Mouse (Mus musculus) limb, embryonic 10.5 days (tissue): Measurements from ENCODE around the gene Kif18b. TPM values are rescaled to one million over a fixed set of nuclear protein-coding genes. Genes with fewer than 3 reads are reported as not detected.
A peak's percentile ranks its signal among the peaks of the same experiment; 100 is the strongest.

ENCODE experiments used
- DNase-seq: peaks from one replicate; pipeline ENCODE4 v3.0.0-alpha.2; 2017; ENCODE audit warnings: low spot score
- H3K27ac ChIP-seq: fragments of 300-500 bp; sonication (generic); 2 replicates; pipeline ENCODE4 v1.5.1; 2016; ENCODE audit warnings: mild to moderate bottlenecking
- H3K27me3 ChIP-seq: fragments of 300-500 bp; sonication (generic); 2 replicates; pipeline ENCODE4 v1.6.1; 2016; ENCODE audit warnings: low read depth, mild to moderate bottlenecking; ENCODE audit not compliant: poor library complexity, severe bottlenecking
- H3K36me3 ChIP-seq: fragments of 300-500 bp; sonication (generic); 2 replicates; pipeline ENCODE4 v1.6.1; 2016; ENCODE audit warnings: mild to moderate bottlenecking, moderate library complexity
- H3K4me1 ChIP-seq: fragments of 300-500 bp; sonication (generic); 2 replicates; pipeline ENCODE4 v1.6.1; 2016
- H3K4me3 ChIP-seq: fragments of 300-500 bp; sonication (generic); 2 replicates; pipeline ENCODE4 v1.5.1; 2016; ENCODE audit warnings: mild to moderate bottlenecking, moderate library complexity
- H3K9me3 ChIP-seq: fragments of 300-500 bp; sonication (generic); replicated peaks from 2 replicates; pipeline ENCODE4 v1.6.1; 2016; ENCODE audit warnings: mild to moderate bottlenecking
- WGBS: fragments of 180-500 bp; shearing (Covaris S2); methylation state at CpG from one replicate; pipeline ENCODE4 v1.1.7; 2016; 5-methylcytosine and 5-hydroxymethylcytosine counted together
- polyA plus RNA-seq: library from polyadenylated mRNA; unstranded; fragments of >200 nt; fragmentation: Nextera tagmentation; extraction: Ambion mirVana; gene quantifications from 2 replicates; pipeline ENCODE4 v1.2.1, GENCODE M21; 2016

The Kif18b gene
- polyA plus RNA-seq, 1 experiment from 2014 or later: 18.4 TPM

DNA sequence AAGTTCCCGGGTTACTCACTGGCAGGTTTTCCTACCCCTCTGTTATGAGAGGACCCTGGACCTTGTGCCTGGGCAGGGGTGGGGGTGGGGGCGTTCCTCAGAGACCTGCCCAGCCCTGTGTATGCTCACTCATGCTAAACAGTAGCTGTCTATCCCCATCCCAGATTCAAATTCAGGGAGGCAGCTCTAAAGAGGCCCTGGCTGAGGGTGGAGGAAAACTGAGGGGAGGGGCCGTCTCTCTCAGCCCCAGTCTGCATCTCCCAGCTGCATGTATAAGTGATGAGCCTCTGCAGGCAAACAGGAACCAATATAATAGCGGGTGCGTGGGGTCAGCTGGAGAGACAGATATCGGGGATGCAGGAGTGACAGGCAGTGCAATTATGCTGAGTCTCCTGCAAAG is 28.0 kb upstream of the Kif18b start:
- no peak overlapping the region for H3K27ac ChIP-seq
- H3K36me3 ChIP-seq: no peaks in the 10 kb centered on the region
- H3K4me1 ChIP-seq: peaks cover 16% of the 10 kb centered on the region
- H3K4me3 ChIP-seq: no peak overlapping the region
- WGBS: 44% methylated on average over 6 of the region's 6 CpGs
- H3K9me3 ChIP-seq: no peaks in the 10 kb centered on the region
- peaks cover 90% of the 10 kb centered on the region for H3K27me3 ChIP-seq
- DNase-seq: no peak

DNA sequence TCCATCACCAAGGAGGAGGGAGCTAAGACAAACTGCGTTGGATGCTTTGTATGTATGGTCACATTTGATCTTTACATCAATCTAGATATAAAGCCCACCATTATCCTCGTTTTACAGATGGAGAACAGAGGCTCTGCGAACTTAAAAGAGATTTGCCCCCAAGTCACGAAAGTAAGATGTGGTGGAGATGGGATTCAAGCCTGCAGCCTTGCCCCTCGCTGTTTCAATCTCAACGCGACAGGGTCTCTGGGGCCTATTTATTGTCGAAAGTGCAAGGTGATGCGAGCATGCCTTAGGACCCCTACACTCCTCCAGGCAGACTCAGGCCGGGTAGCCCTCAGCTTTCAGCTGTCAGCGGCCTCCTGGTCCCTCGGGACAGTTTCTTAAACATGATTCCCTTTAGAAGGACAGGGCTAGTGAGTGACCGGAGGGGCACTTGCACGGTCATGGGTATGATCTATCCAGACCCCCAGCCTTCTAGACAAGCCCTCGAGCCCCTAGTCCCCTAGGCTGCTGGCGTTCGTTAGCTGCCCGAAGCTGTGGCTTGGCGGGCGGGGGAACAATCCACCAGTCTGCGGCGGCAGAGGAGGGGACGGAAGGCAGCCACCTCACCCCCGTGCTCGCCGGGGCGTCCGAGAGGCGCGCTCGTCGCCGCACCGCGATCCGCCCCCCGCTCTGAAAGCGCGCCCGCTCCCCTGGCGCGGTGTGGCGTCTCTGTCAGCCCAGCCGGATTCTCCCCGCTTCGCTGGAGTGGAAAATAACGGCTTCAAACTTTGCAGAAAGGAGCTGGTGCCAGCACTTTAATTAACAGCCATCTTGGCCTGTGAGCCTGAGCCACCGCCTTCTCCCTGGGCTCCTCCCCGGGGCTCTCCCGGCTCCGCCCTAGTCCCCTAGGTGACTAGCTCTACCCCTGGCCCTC is 23.4 kb upstream of the Kif18b start:
- peaks cover 44% of the 10 kb centered on the region for H3K4me1 ChIP-seq
- peaks cover 100% of the 10 kb centered on the region for H3K27me3 ChIP-seq
- peak; percentile 64 for DNase-seq
- peak overlapping the region; percentile 61 for H3K4me3 ChIP-seq
- no peaks in the 10 kb centered on the region for H3K9me3 ChIP-seq
- no peaks in the 10 kb centered on the region for H3K36me3 ChIP-seq
- H3K27ac ChIP-seq: peak overlapping the region; percentile 65; the same call in 1 of the 2 replicates
- under 1% methylated on average over 51 of the region's 51 CpGs for WGBS

DNA sequence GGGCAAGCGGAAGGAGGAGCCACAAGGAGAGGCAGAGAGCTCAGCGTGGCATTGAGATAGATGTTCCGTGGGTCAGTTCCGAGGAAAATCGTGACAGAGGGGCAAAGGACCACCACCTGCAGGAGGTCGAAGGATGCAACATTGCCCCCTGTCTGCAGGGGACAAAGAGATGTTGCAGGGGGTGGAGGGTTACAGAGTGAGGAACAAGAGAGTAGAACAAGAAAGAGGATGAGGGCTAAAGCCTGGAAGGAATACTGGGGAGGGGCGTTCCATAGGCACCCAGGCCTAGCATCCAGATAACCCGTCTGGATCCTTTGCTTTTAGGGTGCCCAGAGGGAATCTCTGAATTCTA is 22.0 kb upstream of the Kif18b start:
- H3K4me3 ChIP-seq: peak overlapping the region; percentile 50
- peaks cover 42% of the 10 kb centered on the region for H3K4me1 ChIP-seq
- H3K27me3 ChIP-seq: peaks cover 100% of the 10 kb centered on the region
- no peak for DNase-seq
- 5% methylated on average over 8 of the region's 8 CpGs for WGBS
- no peaks in the 10 kb centered on the region for H3K9me3 ChIP-seq
- H3K36me3 ChIP-seq: no peaks in the 10 kb centered on the region
- no peak overlapping the region; the same call in 1 of the 2 replicates for H3K27ac ChIP-seq

DNA sequence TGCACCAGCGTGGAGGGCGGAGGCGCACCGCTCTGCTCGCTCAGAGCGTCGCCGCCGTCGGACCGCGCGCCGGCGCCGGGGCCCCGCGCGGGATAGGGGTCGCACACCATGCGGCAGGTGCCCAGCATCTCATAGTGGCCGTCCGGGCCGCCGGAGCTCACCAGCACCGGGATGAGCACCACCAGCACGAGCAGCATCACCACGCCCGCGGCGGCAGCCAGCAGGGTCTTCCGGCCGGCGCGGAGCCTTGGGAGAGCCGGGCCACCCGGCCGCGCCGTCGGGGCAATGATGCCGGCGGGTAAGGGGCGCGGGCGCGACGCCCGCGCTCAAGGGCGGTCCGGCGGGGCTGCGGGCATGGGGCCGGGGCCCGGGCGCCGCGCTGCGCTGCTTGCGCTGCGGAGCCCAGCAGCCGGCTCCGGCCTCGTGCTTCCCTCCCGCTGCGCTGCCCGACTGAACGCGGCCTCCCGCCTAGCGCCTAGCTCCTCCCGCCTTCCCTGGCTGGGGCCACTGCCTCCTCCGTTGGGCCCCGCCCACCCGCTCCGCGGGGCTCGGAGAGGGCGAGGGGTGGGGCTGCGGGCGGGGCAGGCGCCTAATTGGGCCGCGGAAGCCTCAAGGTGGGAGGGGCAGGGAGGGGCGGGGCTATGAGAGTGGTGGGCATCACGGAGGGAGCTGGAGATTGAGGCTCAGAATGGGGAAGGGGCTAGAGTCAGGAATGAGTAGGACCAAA is 21.5 kb upstream of the Kif18b start, which contains the start of gene C1ql1:
Gene C1ql1 (minus strand): TSS at position 424 of the 727 bp plus-strand sequence.
- Histone ChIP-seq H3K27ac (peak within 1 kb of the TSS; percentile 79), H3K27me3 (peaks cover 100% of the 10 kb centered on the region), H3K4me1 (peaks cover 42% of the 10 kb centered on the region), H3K9me3 (no peaks in the 10 kb centered on the region), H3K4me3 (peak within 1 kb of the TSS; percentile 50), H3K36me3 (no peaks in the 10 kb centered on the region)
- peak; percentile 91 for DNase-seq
- WGBS: 1% methylated on average over 87 of the region's 87 CpGs

DNA sequence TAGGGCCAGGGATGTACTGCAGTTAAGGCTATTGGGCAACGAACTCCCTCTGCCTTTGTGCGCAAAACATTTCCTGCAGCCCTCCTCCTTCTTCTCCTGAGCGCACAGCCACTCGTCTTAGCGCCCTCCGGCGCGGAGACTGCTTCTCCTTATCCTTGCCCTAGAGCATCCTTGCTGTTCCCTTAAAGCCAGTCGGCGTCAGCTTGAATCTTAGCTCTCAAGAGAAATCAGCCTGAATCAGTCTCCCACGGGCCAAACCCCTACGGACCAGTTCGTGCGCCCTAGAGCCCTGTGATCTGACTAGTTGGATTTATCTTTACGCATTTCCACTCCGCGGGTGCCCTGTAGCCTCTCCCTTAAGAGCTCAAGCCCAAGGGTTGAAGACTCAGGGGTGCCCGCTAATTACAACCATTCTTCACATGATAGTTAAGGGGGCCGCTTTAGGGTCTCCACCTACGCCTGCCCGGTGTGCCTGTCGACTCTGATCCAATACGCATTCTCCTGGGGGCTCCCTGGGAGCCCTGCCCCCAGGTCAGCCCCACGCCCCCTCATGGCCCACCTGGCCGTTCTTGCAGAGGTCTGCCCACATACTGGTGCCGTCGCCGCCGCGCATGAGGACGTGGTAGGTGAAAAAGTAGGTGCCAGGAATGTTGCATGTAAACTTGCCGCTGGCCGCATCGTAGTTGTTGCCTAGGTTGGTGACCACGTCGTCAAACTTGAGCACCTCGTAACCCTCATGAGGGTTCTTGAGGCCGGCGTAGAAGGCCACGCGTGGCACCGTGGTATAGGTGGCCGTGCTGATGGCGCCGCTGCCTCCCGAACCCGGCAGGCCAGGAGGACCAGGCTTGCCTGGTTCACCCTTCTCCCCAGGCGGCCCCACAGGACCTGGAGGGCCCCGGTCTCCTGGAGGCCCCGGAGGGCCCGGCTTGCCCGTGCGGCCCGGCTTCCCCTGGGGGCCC is 20.7 kb upstream of the Kif18b start:
- 4% methylated on average over 54 of the region's 54 CpGs for WGBS
- Histone ChIP-seq H3K4me3 (peak overlapping the region; percentile 50), H3K27ac (peak overlapping the region; percentile 79; the same call in 1 of the 2 replicates), H3K36me3 (no peaks in the 10 kb centered on the region), H3K27me3 (peaks cover 100% of the 10 kb centered on the region), H3K9me3 (no peaks in the 10 kb centered on the region), H3K4me1 (peaks cover 42% of the 10 kb centered on the region)
- DNase-seq: peak; percentile 50

DNA sequence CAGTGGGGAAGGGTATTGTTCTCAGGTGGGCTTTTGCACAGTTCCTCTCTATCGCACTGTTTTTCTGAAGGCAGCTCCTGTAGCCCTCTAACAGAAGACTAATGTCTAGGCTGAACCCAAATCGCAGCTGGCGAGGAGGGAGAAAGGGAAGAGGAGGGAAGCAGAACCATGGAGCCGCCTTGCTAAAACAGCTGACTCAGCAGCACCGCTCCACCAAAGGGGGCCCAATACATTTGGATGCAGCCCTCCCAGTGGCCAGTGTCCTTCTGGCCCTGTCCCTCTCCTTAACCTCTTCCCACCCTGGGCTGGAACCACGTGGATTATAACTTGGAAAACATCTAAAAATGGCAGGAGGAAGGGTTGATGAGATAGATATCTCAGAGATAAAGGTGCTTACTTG is 16.3 kb upstream of the Kif18b start:
- Histone ChIP-seq H3K36me3 (no peaks in the 10 kb centered on the region), H3K27me3 (peaks cover 100% of the 10 kb centered on the region), H3K4me3 (no peak overlapping the region), H3K9me3 (no peaks in the 10 kb centered on the region), H3K4me1 (peaks cover 45% of the 10 kb centered on the region), H3K27ac (no peak overlapping the region)
- WGBS: 68% methylated on average over 6 of the region's 6 CpGs
- DNase-seq: no peak

DNA sequence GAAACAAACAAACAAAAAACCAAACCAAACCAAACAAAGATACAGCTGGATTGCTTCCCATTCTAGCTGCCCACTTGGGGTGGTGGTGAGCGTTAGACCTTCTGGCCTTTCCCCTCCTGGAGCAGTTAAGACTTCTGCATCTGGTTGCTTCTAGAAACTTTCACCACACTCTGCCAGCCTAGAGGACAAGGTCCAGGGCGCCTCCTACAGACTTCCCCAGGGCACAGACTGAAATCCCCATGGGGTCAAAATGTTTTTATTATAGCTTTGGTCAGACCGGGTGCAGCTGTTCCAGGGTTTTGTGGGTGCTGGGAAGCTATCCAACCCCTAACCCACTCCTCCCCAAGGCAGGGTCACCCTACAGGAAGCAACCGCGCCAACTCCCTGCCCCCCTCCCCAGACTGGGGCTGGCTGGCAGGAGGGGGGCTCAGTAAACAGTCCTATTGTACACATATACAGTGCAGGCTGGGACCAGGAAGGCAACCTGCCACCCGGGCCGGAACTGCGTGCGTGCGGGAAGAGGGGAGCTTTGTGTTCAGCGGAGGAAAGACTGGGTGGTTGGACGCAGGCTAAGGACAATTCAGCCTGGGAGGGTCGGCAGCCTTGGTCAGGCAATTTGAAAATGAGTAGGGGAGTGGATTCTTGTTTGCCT is 14.2 kb upstream of the Kif18b start:
- H3K9me3 ChIP-seq: no peaks in the 10 kb centered on the region
- H3K36me3 ChIP-seq: no peaks in the 10 kb centered on the region
- H3K4me1 ChIP-seq: peaks cover 37% of the 10 kb centered on the region
- WGBS: 49% methylated on average over 13 of the region's 13 CpGs
- peak overlapping the region; percentile 7; the same call in 1 of the 2 replicates for H3K4me3 ChIP-seq
- peak overlapping the region; percentile 61; the same call in 1 of the 2 replicates for H3K27ac ChIP-seq
- peaks cover 90% of the 10 kb centered on the region for H3K27me3 ChIP-seq
- DNase-seq: no peak

DNA sequence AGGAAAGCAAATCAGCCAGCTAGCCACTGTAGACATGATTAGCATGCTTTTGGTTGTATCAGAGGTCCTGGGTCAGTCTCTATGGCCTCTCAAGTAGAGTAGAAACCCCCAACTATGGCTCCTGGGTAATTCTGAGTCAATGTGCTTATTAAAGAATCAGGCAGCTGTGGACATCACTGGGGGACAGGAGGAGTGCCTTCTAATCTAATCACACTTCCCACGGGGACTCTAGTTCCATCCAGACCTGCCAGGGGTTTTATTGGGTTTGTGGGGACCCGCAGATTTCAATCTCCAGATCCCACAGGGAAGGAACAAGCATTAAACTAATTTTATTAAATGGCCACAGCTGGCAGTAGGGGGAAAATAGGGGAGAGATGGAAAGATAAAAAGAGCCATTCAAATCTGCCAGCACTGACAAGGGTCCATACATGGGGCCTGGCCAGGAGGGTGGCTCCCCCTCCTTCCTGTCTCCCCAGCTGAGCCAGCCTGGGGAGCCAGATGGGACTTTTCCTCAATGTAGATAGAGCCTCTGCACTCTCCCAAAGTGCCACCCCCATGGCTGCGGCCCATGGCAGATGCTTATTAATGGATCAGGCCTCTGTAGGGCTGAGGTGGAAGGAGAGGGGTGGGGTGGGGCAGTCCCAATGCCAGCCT is 12.7 kb upstream of the Kif18b start:
- no peak overlapping the region for H3K27ac ChIP-seq
- H3K27me3 ChIP-seq: peaks cover 84% of the 10 kb centered on the region
- peaks cover 37% of the 10 kb centered on the region for H3K4me1 ChIP-seq

DNA sequence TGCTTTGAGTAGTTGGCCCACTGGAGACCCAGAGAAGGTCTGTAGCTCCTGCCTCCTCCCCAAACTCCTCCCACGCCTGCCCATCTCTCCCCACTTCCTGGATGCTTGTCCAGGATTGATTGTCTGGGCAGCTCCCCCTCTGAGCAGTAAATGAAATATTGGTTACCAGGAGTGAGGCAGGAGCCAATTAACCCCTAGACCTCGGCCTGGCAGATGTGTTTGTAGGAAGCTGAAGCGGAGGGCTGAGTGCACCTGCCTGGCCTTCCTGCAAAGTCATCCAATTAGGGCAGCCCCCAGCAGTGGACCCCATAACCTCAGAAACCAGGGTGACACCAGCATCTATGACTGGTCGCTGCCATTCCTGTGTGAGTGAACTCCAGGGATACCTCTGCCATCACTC is 11.3 kb upstream of the Kif18b start:
- Histone ChIP-seq H3K36me3 (no peaks in the 10 kb centered on the region), H3K27ac (no peak overlapping the region; the same call in 1 of the 2 replicates), H3K27me3 (peaks cover 72% of the 10 kb centered on the region), H3K9me3 (no peaks in the 10 kb centered on the region), H3K4me3 (no peak overlapping the region; the same call in 1 of the 2 replicates), H3K4me1 (peaks cover 37% of the 10 kb centered on the region)
- DNase-seq: peak; percentile 45
- 19% methylated on average over 4 of the region's 4 CpGs for WGBS

More for the DNA sequence above, 12.7 kb upstream of the Kif18b start:
- 79% methylated on average over 3 of the region's 3 CpGs for WGBS
- DNase-seq: no peak
- no peaks in the 10 kb centered on the region for H3K36me3 ChIP-seq
- H3K4me3 ChIP-seq: no peak overlapping the region
- H3K9me3 ChIP-seq: no peaks in the 10 kb centered on the region

DNA sequence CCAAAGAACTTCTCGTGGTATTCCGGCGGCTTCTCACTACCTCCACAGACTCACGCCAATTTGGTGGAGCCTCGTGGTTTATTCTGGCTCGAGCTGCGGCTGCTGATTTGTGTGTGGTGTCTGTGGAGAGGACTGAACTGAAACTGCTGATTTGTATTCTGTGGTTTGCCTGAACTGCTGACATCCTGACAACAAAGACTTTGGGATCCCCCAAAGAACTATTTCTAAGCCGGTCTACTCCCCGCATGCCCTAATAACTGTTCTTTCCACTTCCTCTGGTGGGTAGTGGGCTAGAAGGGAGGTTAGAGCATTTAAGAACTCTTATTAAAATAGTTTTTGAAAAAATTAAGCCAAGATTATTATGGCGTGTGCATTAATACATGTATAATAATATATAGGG is 5.7 kb upstream of the Kif18b start:
- Histone ChIP-seq H3K36me3 (no peaks in the 10 kb centered on the region), H3K4me3 (no peak overlapping the region), H3K9me3 (no peaks in the 10 kb centered on the region), H3K27ac (no peak overlapping the region), H3K4me1 (peaks cover 3% of the 10 kb centered on the region), H3K27me3 (peaks cover 22% of the 10 kb centered on the region)
- no peak for DNase-seq
- 95% methylated on average over 10 of the region's 10 CpGs for WGBS

DNA sequence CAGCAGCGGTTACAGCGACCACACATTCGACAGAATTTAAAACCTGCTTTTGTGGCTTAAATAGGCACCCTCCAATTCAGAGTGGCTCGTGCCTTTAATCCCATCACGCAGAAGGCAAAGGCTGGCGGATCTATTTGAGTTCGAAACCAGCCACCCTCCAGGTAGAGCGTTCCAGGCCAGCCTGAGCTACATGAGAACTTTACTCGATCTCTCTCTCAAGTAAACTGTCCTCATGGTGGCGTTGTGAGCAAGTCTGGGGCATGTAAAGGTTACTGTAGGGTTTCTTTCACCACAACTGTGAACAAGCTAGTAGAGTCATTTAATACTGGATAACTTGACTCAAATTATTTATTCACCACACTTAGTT is 410 bp upstream of the Kif18b start:
- H3K36me3 ChIP-seq: peaks cover 27% of the 10 kb centered on the region
- H3K4me1 ChIP-seq: peaks cover 35% of the 10 kb centered on the region
- H3K9me3 ChIP-seq: no peaks in the 10 kb centered on the region
- H3K4me3 ChIP-seq: peak overlapping the region; percentile 83
- peak overlapping the region; percentile 93 for H3K27ac ChIP-seq
- no peak for DNase-seq
- 1% methylated on average over 10 of the region's 10 CpGs for WGBS
- no peaks in the 10 kb centered on the region for H3K27me3 ChIP-seq
